In genomic region chr11:113292906-113293614, GRCm38 (mm10) we compare ENCODE assay signal across 12 mouse cellular contexts.
A peak's percentile ranks its signal among the peaks of the same experiment; 100 is the strongest.
DNase-seq lines count a peak whose midpoint lies in the region; ATAC-seq and TF ChIP-seq lines count a peak whose summit lies in the region.
"Had no signal": no experiment of that assay in that cellular context is flagged by ENCODE, and none has a peak within 500 bp of the region (broad histone marks: within the 10 kb centered on the region; RNA-seq: fewer than 3 reads in every experiment).

No protein-coding gene starts in this region.

- 53% methylated on average over 13 of the region's 13 CpGs for WGBS in kidney, embryonic 14.5 days
- 69% methylated on average over 13 of the region's 13 CpGs for WGBS in intestine, embryonic 14.5 days
- WGBS in kidney, embryonic 16.5 days, result 55% methylated on average over 13 of the region's 13 CpGs
- 29% methylated on average over 13 of the region's 13 CpGs for WGBS in small intestine, adult 2 months

- DNase-seq in kidney, adult 18-20 months, result peak; percentile 36
- no peak for DNase-seq in intestine, embryonic 14.5 days (ENCODE audit: low spot score)
- no peak for DNase-seq in left cerebral cortex, postnatal 10 days (ENCODE audit: extremely low spot score in 1 of 2, low spot score in 2 of 2)
- no peak for DNase-seq in yolk sac, embryonic 10.5 days (ENCODE audit: low spot score)
- no peak for DNase-seq in left cerebral cortex, postnatal 4 days
- DNase-seq: adrenal gland, adult 8-10 months; cerebellum, adult 18-20 months had no signal

- no peaks in the 10 kb centered on the region for H3K4me1 ChIP-seq in kidney, embryonic 14.5 days (ENCODE audit: control insufficient read depth, insufficient read depth, low read length)
- peaks cover 7% of the 10 kb centered on the region for H3K4me1 ChIP-seq in intestine, embryonic 14.5 days (replicated peaks; ENCODE audit: control insufficient read depth, insufficient read depth, low read length)
- H3K4me1 ChIP-seq in kidney, embryonic 16.5 days (ENCODE audit: insufficient read depth, low read length), result peaks cover 19% of the 10 kb centered on the region
- H3K4me1 ChIP-seq in small intestine, adult 2 months (ENCODE audit: control insufficient read depth, insufficient read depth, insufficient read length, low read length), result peaks cover 34% of the 10 kb centered on the region

- H3K9ac ChIP-seq in kidney, embryonic 14.5 days (ENCODE audit: low read depth, low read length), result no peak overlapping the region
- no peak overlapping the region for H3K9ac ChIP-seq in intestine, embryonic 14.5 days (ENCODE audit: low read length)
- H3K9ac ChIP-seq in kidney, embryonic 16.5 days (replicated peaks; ENCODE audit: low read length), result no peak overlapping the region
- H3K9ac ChIP-seq: hindbrain, embryonic 13.5 days; limb, embryonic 13.5 days had no signal

- no peak overlapping the region for H3K4me3 ChIP-seq in kidney, embryonic 14.5 days (ENCODE audit: low read length)
- no peak overlapping the region for H3K4me3 ChIP-seq in intestine, embryonic 14.5 days (ENCODE audit: low read depth, low read length)
- no peak overlapping the region for H3K4me3 ChIP-seq in kidney, embryonic 16.5 days (ENCODE audit: low read length)
- H3K4me3 ChIP-seq in small intestine, adult 2 months (ENCODE audit: low read depth, low read length), result 0 out of 2 replicates have a peak overlapping the region, but pooled peaks have one; percentile 15
- H3K4me3 ChIP-seq: hindbrain, embryonic 13.5 days; limb, embryonic 13.5 days had no signal

- H3K4me2 ChIP-seq in kidney, embryonic 14.5 days (replicated peaks; ENCODE audit: low read depth, low read length), result no peak overlapping the region
- H3K4me2 ChIP-seq in intestine, embryonic 14.5 days (ENCODE audit: low read length), result no peak overlapping the region
- no peak overlapping the region for H3K4me2 ChIP-seq in kidney, embryonic 16.5 days (replicated peaks; ENCODE audit: low read depth, low read length)
- H3K4me2 ChIP-seq: hindbrain, embryonic 13.5 days; limb, embryonic 13.5 days had no signal

- H3K27me3 ChIP-seq in kidney, embryonic 14.5 days (ENCODE audit: control insufficient read depth, insufficient read depth, low read length), result no peaks in the 10 kb centered on the region
- H3K27me3 ChIP-seq in intestine, embryonic 14.5 days (replicated peaks; ENCODE audit: control insufficient read depth, insufficient read depth, low read length), result no peaks in the 10 kb centered on the region
- no peaks in the 10 kb centered on the region for H3K27me3 ChIP-seq in kidney, embryonic 16.5 days (ENCODE audit: insufficient read depth, low read length)
- H3K27me3 ChIP-seq in small intestine, adult 2 months (ENCODE audit: control insufficient read depth, insufficient read depth, low read length), result no peaks in the 10 kb centered on the region
- H3K27me3 ChIP-seq: limb, embryonic 13.5 days had no signal

- no peaks in the 10 kb centered on the region for H3K9me3 ChIP-seq in kidney, embryonic 14.5 days (ENCODE audit: control insufficient read depth, low read length)
- H3K9me3 ChIP-seq in intestine, embryonic 14.5 days (ENCODE audit: control insufficient read depth, low read length), result no peaks in the 10 kb centered on the region
- H3K9me3 ChIP-seq in kidney, embryonic 16.5 days (ENCODE audit: low read length), result no peaks in the 10 kb centered on the region
- H3K9me3 ChIP-seq: hindbrain, embryonic 13.5 days; limb, embryonic 13.5 days had no signal

- intact Hi-C loops in left cerebral cortex, postnatal 10 days (cut with DNase I), result loop anchor here (10.0 kb wide), 1 partner anchor 492 kb away; no protein-coding TSS in a partner anchor
- intact Hi-C loops in left cerebral cortex, postnatal 4 days (cut with DNase I), result loop anchor here (10.0 kb wide), 1 partner anchor 522 kb away; no protein-coding TSS in a partner anchor

- no peak for TF ChIP-seq POLR2A in small intestine, adult 2 months (IDR thresholded peaks at IDR 0.05; ENCODE audit: low read depth, low read length)

- H3K36me3 ChIP-seq in kidney, embryonic 14.5 days (ENCODE audit: control insufficient read depth, insufficient read depth, low read length), result no peaks in the 10 kb centered on the region
- no peaks in the 10 kb centered on the region for H3K36me3 ChIP-seq in intestine, embryonic 14.5 days (ENCODE audit: control insufficient read depth, insufficient read depth, low read length)
- H3K36me3 ChIP-seq in kidney, embryonic 16.5 days (ENCODE audit: insufficient read depth, low read length), result no peaks in the 10 kb centered on the region
- H3K36me3 ChIP-seq in small intestine, adult 2 months (ENCODE audit: control insufficient read depth, insufficient read depth, low read length), result no peaks in the 10 kb centered on the region
- H3K36me3 ChIP-seq: hindbrain, embryonic 13.5 days; limb, embryonic 13.5 days had no signal

- H3K27ac ChIP-seq in kidney, embryonic 14.5 days (ENCODE audit: low read depth, low read length), result no peak overlapping the region
- peak overlapping the region; percentile 43; the same call in 1 of the 2 replicates for H3K27ac ChIP-seq in intestine, embryonic 14.5 days (ENCODE audit: low read depth)
- H3K27ac ChIP-seq in kidney, embryonic 16.5 days (ENCODE audit: low read length), result 0 out of 2 replicates have a peak overlapping the region, but pooled peaks have one; percentile 25
- peak overlapping the region; percentile 93 for H3K27ac ChIP-seq in small intestine, adult 2 months (ENCODE audit: insufficient read depth, low read depth, low read length)

- ATAC-seq in kidney, embryonic 14.5 days (ENCODE audit: low FRiP score, low TSS enrichment), result no peak
- 0 out of 2 replicates have a peak, but pooled peaks have one; percentile 20 for ATAC-seq in intestine, embryonic 14.5 days (replicated peaks; ENCODE audit: low FRiP score, low TSS enrichment, low read depth)
- ATAC-seq in kidney, embryonic 16.5 days (ENCODE audit: low FRiP score, low TSS enrichment), result no peak

- no peak for TF ChIP-seq CTCF in small intestine, adult 2 months (IDR thresholded peaks at IDR 0.05; ENCODE audit: extremely low read depth, insufficient read length, insufficient replicate concordance, low read depth, low read length)
